ENCODE assay signal across 9 mouse cellular contexts in the genomic region with DNA sequence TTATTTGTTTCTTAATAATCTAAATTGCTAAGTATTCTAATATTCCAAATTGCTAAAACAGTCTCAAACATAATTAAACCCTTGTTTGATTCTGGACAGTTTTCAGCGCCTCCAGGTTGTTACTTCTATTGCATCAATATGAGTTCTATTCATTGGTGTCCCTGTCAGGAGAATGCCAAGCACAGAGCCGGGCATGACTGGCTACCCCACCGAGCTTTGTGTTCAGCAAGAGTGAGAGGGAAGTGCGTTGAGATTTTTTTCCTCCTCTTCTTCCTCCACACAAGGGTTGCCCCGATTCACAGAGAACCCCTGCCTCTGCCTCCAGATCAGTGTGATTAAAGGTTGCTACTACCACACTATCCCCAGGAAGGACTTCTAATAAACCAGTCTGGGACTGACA. TPM values are rescaled to one million over a fixed set of nuclear protein-coding genes. Genes with fewer than 3 reads are reported as not detected.
A peak's percentile ranks its signal among the peaks of the same experiment; 100 is the strongest.
DNase-seq lines count a peak whose midpoint lies in the region; ATAC-seq lines count a peak whose summit lies in the region.
"Had no signal": no experiment of that assay in that cellular context is flagged by ENCODE, and none has a peak within 500 bp of the region (broad histone marks: within the 10 kb centered on the region; RNA-seq: fewer than 3 reads in every experiment).

No protein-coding gene starts in this region.

- no peaks in the 10 kb centered on the region for H3K36me3 ChIP-seq in lung, embryonic 15.5 days
- no peaks in the 10 kb centered on the region for H3K36me3 ChIP-seq in forebrain, embryonic 13.5 days (ENCODE audit: poor library complexity, severe bottlenecking)
- no peaks in the 10 kb centered on the region for H3K36me3 ChIP-seq in hindbrain, embryonic 14.5 days (replicated peaks; ENCODE audit: control insufficient read depth, insufficient read depth)
- H3K36me3 ChIP-seq in neural tube, embryonic 15.5 days, result no peaks in the 10 kb centered on the region
- H3K36me3 ChIP-seq: G1E had no signal

- H3K4me2 ChIP-seq in lung, embryonic 15.5 days, result no peak overlapping the region
- H3K4me2 ChIP-seq in forebrain, embryonic 13.5 days, result peak overlapping the region; percentile 52
- H3K4me2 ChIP-seq in hindbrain, embryonic 14.5 days (replicated peaks), result peak overlapping the region; percentile 31; the same call in 1 of the 2 replicates
- peak overlapping the region; percentile 45 for H3K4me2 ChIP-seq in neural tube, embryonic 15.5 days

- H3K9me3 ChIP-seq in lung, embryonic 15.5 days, result no peaks in the 10 kb centered on the region
- H3K9me3 ChIP-seq in forebrain, embryonic 13.5 days (replicated peaks), result no peaks in the 10 kb centered on the region
- no peaks in the 10 kb centered on the region for H3K9me3 ChIP-seq in hindbrain, embryonic 14.5 days (ENCODE audit: control insufficient read depth, low read length)
- H3K9me3 ChIP-seq in neural tube, embryonic 15.5 days (replicated peaks), result no peaks in the 10 kb centered on the region

- no peak overlapping the region for H3K9ac ChIP-seq in lung, embryonic 15.5 days
- peak overlapping the region; percentile 23; the same call in 1 of the 2 replicates for H3K9ac ChIP-seq in forebrain, embryonic 13.5 days
- H3K9ac ChIP-seq in hindbrain, embryonic 14.5 days, result no peak overlapping the region
- no peak overlapping the region for H3K9ac ChIP-seq in neural tube, embryonic 15.5 days (replicated peaks)

- no peaks in the 10 kb centered on the region for H3K27me3 ChIP-seq in lung, embryonic 15.5 days
- H3K27me3 ChIP-seq in forebrain, embryonic 13.5 days, result no peaks in the 10 kb centered on the region
- no peaks in the 10 kb centered on the region for H3K27me3 ChIP-seq in hindbrain, embryonic 14.5 days (ENCODE audit: control insufficient read depth, insufficient read depth, low read length)
- H3K27me3 ChIP-seq in neural tube, embryonic 15.5 days (replicated peaks), result no peaks in the 10 kb centered on the region

- WGBS in lung, embryonic 15.5 days, result 48% methylated on average over 5 of the region's 5 CpGs
- 7% methylated on average over 5 of the region's 5 CpGs for WGBS in forebrain, embryonic 13.5 days
- 14% methylated on average over 5 of the region's 5 CpGs for WGBS in hindbrain, embryonic 14.5 days
- WGBS in neural tube, embryonic 15.5 days, result 18% methylated on average over 5 of the region's 5 CpGs

- ATAC-seq in lung, embryonic 15.5 days (ENCODE audit: borderline replicate concordance, extremely low read depth, low FRiP score, low TSS enrichment), result no peak
- peak; percentile 52 for ATAC-seq in forebrain, embryonic 13.5 days
- peak; percentile 18; the same call in 1 of the 2 replicates for ATAC-seq in hindbrain, embryonic 14.5 days (ENCODE audit: low FRiP score)
- no peak for ATAC-seq in neural tube, embryonic 15.5 days (ENCODE audit: low FRiP score)

- peaks cover 38% of the 10 kb centered on the region for H3K4me1 ChIP-seq in lung, embryonic 15.5 days
- peaks cover 48% of the 10 kb centered on the region for H3K4me1 ChIP-seq in forebrain, embryonic 13.5 days
- H3K4me1 ChIP-seq in hindbrain, embryonic 14.5 days (replicated peaks; ENCODE audit: control insufficient read depth, insufficient read depth, low read length), result peaks cover 37% of the 10 kb centered on the region
- H3K4me1 ChIP-seq in neural tube, embryonic 15.5 days, result peaks cover 38% of the 10 kb centered on the region

- no peak for DNase-seq in lung, postnatal 10 days
- no peak for DNase-seq in hindbrain, embryonic 14.5 days (ENCODE audit: low spot score)
- DNase-seq in right cerebral cortex, postnatal 14 days, result no peak
- no peak for DNase-seq in MN1 (ENCODE audit: low spot score)
- DNase-seq: thymus, postnatal 36 days had no signal

- no peak overlapping the region for H3K4me3 ChIP-seq in lung, embryonic 15.5 days
- H3K4me3 ChIP-seq in forebrain, embryonic 13.5 days, result no peak overlapping the region
- no peak overlapping the region for H3K4me3 ChIP-seq in hindbrain, embryonic 14.5 days (replicated peaks; ENCODE audit: low read length)
- no peak overlapping the region for H3K4me3 ChIP-seq in neural tube, embryonic 15.5 days (replicated peaks)

- peak overlapping the region; percentile 27; the same call in 1 of the 2 replicates for H3K27ac ChIP-seq in lung, embryonic 15.5 days
- H3K27ac ChIP-seq in forebrain, embryonic 13.5 days, result peak overlapping the region; percentile 79
- peak overlapping the region; percentile 54 for H3K27ac ChIP-seq in hindbrain, embryonic 14.5 days
- H3K27ac ChIP-seq in neural tube, embryonic 15.5 days (replicated peaks), result no peak overlapping the region

RNA-seq across cellular contexts. Expression of a gene that starts 53.5 kb away (rescaled TPM):
- 14.9 and 20.4 TPM in 2 replicates for polyA plus RNA-seq in lung, embryonic 15.5 days (2015; fragmentation: Nextera tagmentation; extraction: Ambion mirVana)
- polyA plus RNA-seq in forebrain, embryonic 13.5 days (2015; fragmentation: Nextera tagmentation; extraction: Ambion mirVana), result 18.6 and 19.4 TPM in 2 replicates
- 41.4 and 46.2 TPM in 2 replicates for polyA plus RNA-seq in hindbrain, embryonic 14.5 days (2014; fragmentation: Nextera tagmentation; extraction: Ambion mirVana)
- polyA plus RNA-seq in neural tube, embryonic 15.5 days (2015; fragmentation: Nextera tagmentation; extraction: Ambion mirVana), result 34.5 and 35.5 TPM in 2 replicates
- polyA plus RNA-seq: G1E had no signal

Comparison
In these comparisons a context has a peak if more than half of its experiments do, and no peak if none do; other contexts are left out.
1. ATAC-seq: peak in forebrain, embryonic 13.5 days (single experiment) and hindbrain, embryonic 14.5 days (single experiment); none in lung, embryonic 15.5 days (single experiment) and neural tube, embryonic 15.5 days (single experiment).